Mouse (Mus musculus): Measurements from ENCODE around the gene Cyb561a3. TPM values are rescaled to one million over a fixed set of nuclear protein-coding genes. Genes with fewer than 3 reads are reported as not detected.

Gene Cyb561a3
- polyA plus RNA-seq, 1 experiment from 2014 or later, result 40.0 TPM

GRCm38 (mm10) chr19:10640589-10641378 lies 63.8 kb downstream of the Cyb561a3 start:
- POLR2A ChIA-PET, result interaction anchor here (1.1 kb wide), 1 partner anchor 10 kb away, joined by 4 read pairs; no protein-coding TSS in a partner anchor
- no peak for ATAC-seq
- TF ChIP-seq CTCF (IDR thresholded peaks at IDR 0.05), result no peak
- H3K27me3 ChIP-seq, result no peaks in the 10 kb centered on the region
- no peak for DNase-seq (ENCODE audit: low read depth, low spot score)
- CTCF ChIA-PET, result no interaction called here
- in situ Hi-C loops (cut with MboI; ENCODE audit: low pct_unique_long_range_greater_than_20kb), result no loop called here

Other genes starting within 250 kb of the Cyb561a3 start
- 4.1 TPM for gene Syt7, start 188.1 kb upstream of the Cyb561a3 start, polyA plus RNA-seq (2021)
- gene Lrrc10b, start 119.7 kb upstream of the Cyb561a3 start, polyA plus RNA-seq (2021), result 0.06 TPM
- gene Ppp1r32, start 94.2 kb upstream of the Cyb561a3 start, polyA plus RNA-seq (2021), result 0.14 TPM
- gene Cpsf7, start 51.9 kb upstream of the Cyb561a3 start, polyA plus RNA-seq (2021), result 71.9 TPM
- 81.9 TPM for gene Sdhaf2, start 51.0 kb upstream of the Cyb561a3 start, polyA plus RNA-seq (2021)
- 36.5 TPM for gene Tmem216, start 20.9 kb upstream of the Cyb561a3 start, polyA plus RNA-seq (2021)
- gene Tmem138, start 190 bp downstream of the Cyb561a3 start, polyA plus RNA-seq (2021), result 50.3 TPM
- gene Ddb1, start 28.2 kb downstream of the Cyb561a3 start, polyA plus RNA-seq (2021), result 622 TPM
- gene Tkfc, start 28.5 kb downstream of the Cyb561a3 start, polyA plus RNA-seq (2021), result 39.4 TPM
- 0.06 TPM for gene Vwce, start 57.0 kb downstream of the Cyb561a3 start, polyA plus RNA-seq (2021)
- 0.06 TPM for gene Pga5, start 100.9 kb downstream of the Cyb561a3 start, polyA plus RNA-seq (2021)
- 52.9 TPM for gene Vps37c, start 111.6 kb downstream of the Cyb561a3 start, polyA plus RNA-seq (2021)
- gene Cd5, start 161.8 kb downstream of the Cyb561a3 start, polyA plus RNA-seq (2021), result not detected

Measured in Patski (cell line).